Mouse (Mus musculus) bone marrow macrophage, adult 2 months (primary cell): Measurements from ENCODE around the gene Sdc3. TPM values are rescaled to one million over a fixed set of nuclear protein-coding genes. Genes with fewer than 3 reads are reported as not detected.

Experiments
- H3K27ac ChIP-seq: 2 replicates; pipeline ENCODE4 v1.5.1; 2012; ENCODE audit warnings: low read depth, low read length; ENCODE audit not compliant: insufficient read depth
- H3K4me1 ChIP-seq: 2 replicates; pipeline ENCODE4 v1.6.1; 2012; ENCODE audit warnings: low read length; ENCODE audit not compliant: control insufficient read depth, insufficient read depth
- H3K4me3 ChIP-seq: 2 replicates; pipeline ENCODE4 v1.5.1; 2012; ENCODE audit warnings: mild to moderate bottlenecking, low read length, moderate library complexity; ENCODE audit not compliant: insufficient read depth
- CTCF ChIP-seq: IDR thresholded peaks from 2 replicates; pipeline ENCODE4 v1.5.1; 2012; ENCODE audit warnings: low read depth, mild to moderate bottlenecking, low read length, moderate library complexity
- POLR2A ChIP-seq: IDR thresholded peaks from 2 replicates; pipeline ENCODE4 v1.6.1; 2012; ENCODE audit warnings: mild to moderate bottlenecking, low read depth, low read length, borderline replicate concordance
- polyA plus RNA-seq: library from polyadenylated mRNA; stranded (reverse); fragments of >200 nt; gene quantifications from 2 replicates; pipeline ENCODE4 v1.2.4, GENCODE M21; 2012; ENCODE audit not compliant: missing spikeins, insufficient read depth, insufficient read length

Sdc3 gene
- polyA plus RNA-seq, 1 experiment = 302 TPM

DNA sequence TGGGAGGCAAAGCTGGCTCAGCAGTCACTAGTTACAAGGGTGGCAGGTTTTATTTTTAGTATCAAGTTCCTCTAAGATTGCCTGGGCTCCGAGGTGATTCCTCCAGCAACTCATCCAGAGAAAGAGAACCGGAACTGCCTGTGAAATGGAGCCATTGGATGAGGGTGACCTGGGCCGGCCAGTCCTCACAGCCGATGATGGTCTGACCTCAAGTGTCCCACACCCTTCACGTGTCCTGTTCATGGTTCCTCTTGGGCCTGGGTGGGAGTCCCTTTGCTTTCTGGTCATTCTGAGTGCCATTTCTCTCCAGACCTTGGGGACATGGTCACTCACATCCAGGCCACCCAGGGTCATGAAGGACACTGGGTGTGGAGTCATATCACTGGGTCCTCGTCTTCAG, 7.8 kb downstream of the Sdc3 start:
- Histone ChIP-seq H3K4me3 (no peak overlapping the region), H3K4me1 (peaks cover 73% of the 10 kb centered on the region), H3K27ac (peak overlapping the region; percentile 94)
- TF ChIP-seq CTCF (no peak), POLR2A (no peak)

DNA sequence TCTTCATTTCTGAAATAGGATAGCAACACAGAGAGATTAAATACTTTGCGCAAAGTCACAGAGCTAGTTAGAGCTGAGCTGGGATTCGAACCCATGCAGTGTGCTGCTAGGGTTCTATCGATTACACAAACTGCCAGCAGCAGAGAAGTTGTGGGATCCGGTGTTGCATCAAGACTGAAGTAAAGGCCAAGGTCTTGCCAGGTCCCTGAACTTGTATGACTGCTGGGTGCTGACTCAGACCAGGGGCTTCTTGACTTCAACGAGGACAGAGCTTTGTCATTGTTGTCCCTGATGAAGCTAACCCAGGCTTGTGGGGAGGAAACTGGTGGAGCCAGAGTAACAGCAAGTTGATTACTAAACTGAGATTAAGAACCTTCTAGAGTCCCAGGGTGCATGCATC, 8.9 kb downstream of the Sdc3 start:
- peaks cover 64% of the 10 kb centered on the region for H3K4me1 ChIP-seq
- peak overlapping the region; percentile 94 for H3K27ac ChIP-seq
- TF ChIP-seq CTCF (no peak), POLR2A (no peak)
- no peak overlapping the region for H3K4me3 ChIP-seq

DNA sequence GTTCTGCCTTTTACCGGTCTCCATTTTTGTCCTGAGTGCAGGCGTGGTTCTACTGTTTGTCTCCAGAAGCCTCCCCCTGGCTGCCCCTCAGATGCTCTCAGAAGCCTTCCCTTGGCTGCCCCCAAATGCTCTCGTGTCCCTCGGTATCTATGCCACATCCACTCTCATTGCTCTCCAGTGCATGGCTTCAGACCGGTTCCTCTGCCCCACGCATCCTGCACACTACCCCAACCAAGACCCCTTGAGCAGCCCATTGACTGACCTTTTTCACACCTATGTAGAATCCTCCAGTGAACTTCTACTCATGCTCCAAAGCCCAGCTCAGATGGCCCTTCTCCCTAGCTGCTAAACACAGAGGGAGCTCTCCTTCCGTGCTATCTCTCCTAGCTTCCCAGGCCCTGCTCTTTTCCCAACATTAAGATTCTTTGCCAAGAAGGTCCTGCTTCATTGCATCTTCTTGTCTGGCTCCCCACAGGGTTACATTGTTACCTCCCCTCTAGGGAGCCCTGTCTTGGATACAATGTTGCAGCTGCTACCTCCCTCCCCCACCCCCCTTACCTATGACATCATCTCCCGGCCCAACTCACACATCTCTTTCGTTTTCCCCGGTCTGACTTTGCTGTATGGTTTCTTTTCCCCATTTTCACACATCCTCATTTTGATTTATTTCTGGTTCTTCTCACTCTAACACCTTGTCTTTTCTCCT, 9.4 kb downstream of the Sdc3 start:
- H3K27ac ChIP-seq = peak overlapping the region; percentile 77

DNA sequence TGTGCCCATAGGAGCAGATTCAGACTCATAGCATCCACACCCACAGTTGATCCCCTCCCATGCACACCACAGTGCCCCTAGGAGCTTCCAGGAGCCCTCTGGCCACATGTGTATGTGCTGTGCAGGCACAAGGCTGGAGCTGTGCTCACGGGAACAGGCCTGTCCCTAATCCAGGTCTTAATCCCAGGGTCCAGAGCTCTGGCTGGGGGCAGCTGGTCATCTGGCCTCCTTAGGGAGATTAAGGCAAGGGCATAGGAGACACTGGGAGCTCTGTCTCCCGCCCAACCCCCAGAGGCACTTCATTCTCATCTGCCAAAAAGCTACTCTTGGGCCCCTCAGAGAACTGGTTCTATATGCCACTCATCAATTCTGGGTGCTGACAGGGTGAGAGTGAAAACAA, 11.3 kb downstream of the Sdc3 start:
- TF ChIP-seq CTCF (no peak), POLR2A (no peak)
- H3K4me1 ChIP-seq = peaks cover 40% of the 10 kb centered on the region
- H3K4me3 ChIP-seq = no peak overlapping the region
- no peak overlapping the region for H3K27ac ChIP-seq

More for the DNA sequence above, 9.4 kb downstream of the Sdc3 start:
- TF ChIP-seq POLR2A = no peak
- no peak for TF ChIP-seq CTCF
- Histone ChIP-seq H3K4me1 (peaks cover 58% of the 10 kb centered on the region), H3K4me3 (no peak overlapping the region)

DNA sequence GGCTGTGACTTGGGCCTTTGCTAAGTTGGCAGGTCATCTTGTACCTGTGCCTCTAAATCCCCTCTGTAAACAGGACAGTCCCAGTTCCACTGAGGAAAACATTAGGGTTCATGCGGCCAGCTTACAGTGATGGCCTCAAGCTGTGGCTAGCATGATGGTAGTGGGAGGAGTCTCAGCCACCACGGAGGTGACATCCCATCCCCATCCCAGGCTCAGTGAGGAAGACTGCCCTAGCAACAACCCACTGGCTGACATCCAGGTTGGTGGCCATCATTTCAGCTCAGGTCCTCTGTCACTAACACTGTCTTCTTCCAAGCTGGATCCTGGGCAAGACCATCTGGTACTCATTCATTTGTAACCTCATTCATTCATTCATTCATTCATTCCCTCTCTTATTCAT, 12.0 kb downstream of the Sdc3 start:
- H3K4me3 ChIP-seq = no peak overlapping the region
- no peak for TF ChIP-seq CTCF
- no peak for TF ChIP-seq POLR2A
- H3K4me1 ChIP-seq = peaks cover 33% of the 10 kb centered on the region
- no peak overlapping the region for H3K27ac ChIP-seq

DNA sequence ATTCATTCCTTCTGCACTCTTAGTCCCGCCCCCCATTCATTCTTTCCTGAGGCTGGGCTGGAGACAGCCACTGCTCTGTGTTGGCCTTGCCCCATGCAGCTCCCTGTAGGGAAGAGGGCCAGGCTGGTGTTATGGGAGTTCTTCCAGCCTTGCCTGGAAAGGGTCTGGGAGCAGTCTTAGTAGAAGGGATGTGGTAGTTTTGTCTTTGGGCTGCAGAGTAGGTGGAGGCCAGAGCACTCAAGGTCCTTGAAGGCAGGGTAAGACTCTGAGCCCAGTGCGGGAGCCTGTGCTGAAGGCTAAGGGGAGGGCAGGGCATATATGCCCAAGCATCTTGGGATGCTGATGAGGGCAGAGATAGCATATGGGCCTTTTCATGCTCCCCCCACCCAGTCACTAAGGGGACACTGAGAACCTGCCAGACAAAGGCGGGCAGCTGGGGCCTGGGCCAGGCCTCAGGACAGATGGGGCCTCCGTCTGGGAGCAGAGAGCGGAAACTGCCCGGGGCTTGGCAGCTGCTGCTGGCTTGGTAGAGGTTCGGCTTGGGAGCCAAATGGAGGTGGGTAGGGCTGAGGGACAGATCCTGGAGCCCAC, 12.5 kb downstream of the Sdc3 start:
- no peak overlapping the region for H3K27ac ChIP-seq
- no peak overlapping the region for H3K4me3 ChIP-seq
- H3K4me1 ChIP-seq = peaks cover 30% of the 10 kb centered on the region
- no peak for TF ChIP-seq POLR2A
- no peak for TF ChIP-seq CTCF

DNA sequence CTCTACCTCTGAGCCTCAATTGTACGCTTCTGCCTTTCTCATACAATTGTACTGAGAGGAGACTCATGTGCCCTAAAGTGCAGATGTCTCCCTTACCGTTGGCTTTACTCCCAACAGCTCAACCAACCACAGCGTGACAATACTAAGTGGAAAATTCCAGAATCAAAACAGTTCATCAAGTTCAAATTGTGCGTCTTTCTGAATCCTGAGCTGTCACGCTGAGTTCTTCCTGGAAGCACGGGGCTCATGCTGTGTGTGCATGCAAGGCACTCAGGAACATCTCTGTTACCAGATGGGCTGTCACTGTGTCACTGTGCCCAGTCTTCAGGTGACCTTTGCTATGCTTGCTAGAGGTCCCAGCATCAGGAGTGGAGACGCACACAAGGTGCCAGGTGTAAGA, 13.4 kb downstream of the Sdc3 start:
- peaks cover 26% of the 10 kb centered on the region for H3K4me1 ChIP-seq
- H3K4me3 ChIP-seq = no peak overlapping the region
- no peak overlapping the region for H3K27ac ChIP-seq
- TF ChIP-seq CTCF = no peak
- no peak for TF ChIP-seq POLR2A

DNA sequence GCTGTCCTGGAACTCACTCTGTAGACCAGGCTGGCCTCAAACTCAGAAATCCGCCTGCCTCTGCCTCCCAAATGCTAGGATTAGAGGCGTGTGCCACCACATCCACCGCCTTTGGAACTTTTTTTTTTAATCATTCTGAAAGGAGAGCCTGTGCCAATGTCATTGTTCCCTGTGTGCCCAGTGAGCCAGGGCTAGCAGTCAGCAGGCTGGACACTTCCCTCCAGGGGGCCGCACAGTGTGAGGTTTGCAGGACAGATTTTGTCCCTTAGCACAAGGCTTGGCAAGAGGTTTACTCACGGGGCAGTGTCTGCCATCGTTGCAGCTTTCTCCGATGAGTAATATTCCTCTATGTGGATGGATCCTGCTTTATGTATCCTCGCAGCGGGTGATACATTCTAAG, 14.4 kb downstream of the Sdc3 start:
- Histone ChIP-seq H3K4me3 (no peak overlapping the region), H3K27ac (no peak overlapping the region), H3K4me1 (peaks cover 17% of the 10 kb centered on the region)
- TF ChIP-seq POLR2A = no peak
- TF ChIP-seq CTCF = no peak

DNA sequence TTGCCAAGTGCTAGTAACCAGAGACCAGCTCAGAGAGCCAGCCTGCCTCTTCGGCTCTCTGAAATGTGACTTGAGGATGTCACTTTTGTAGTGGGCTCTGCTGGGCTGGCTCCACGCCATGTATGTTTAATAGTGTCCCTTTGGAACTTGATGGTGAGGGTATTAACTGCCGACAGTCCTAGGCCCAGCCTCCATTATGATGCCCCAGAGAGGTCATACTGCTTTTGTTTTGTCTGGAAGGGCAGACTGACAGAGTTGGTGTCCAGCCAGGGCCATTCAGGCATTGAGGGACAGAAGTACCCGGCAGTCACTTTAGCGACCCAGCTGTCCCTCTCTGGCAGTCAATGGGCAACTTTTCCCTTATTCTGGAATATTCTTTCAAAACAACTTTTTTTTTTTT, 17.4 kb downstream of the Sdc3 start:
- H3K4me3 ChIP-seq = no peak overlapping the region

DNA sequence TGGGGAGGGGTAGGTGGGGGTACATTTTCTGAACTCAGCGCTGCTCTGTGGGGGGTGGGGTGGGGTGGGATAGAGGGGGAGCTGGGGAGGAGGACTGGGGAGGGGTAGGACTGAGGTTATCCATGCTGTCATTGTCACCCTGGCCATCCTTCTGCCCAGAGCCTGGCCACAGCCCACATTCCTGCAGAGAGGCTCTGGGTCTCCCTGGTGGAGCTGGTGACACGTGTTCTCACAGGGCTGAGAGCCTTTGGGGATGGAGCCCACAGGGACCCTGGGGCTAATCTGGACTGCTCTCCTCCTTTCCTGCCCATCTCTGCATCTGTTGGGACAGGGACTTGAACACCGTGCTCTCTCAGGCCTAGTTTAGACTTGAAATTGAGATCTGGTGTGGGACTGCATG, 18.5 kb downstream of the Sdc3 start:
- no peak overlapping the region for H3K4me3 ChIP-seq
- peaks cover 6% of the 10 kb centered on the region; the same call in 1 of the 2 replicates for H3K4me1 ChIP-seq
- H3K27ac ChIP-seq = no peak overlapping the region
- TF ChIP-seq POLR2A (no peak), CTCF (no peak)

More for the DNA sequence above, 17.4 kb downstream of the Sdc3 start:
- H3K4me1 ChIP-seq = peaks cover 6% of the 10 kb centered on the region; the same call in 1 of the 2 replicates
- no peak for TF ChIP-seq POLR2A
- TF ChIP-seq CTCF = no peak
- no peak overlapping the region for H3K27ac ChIP-seq
